Mouse (Mus musculus): ENCODE data around the gene Gm12887.

The Gm12887 gene

DNA sequence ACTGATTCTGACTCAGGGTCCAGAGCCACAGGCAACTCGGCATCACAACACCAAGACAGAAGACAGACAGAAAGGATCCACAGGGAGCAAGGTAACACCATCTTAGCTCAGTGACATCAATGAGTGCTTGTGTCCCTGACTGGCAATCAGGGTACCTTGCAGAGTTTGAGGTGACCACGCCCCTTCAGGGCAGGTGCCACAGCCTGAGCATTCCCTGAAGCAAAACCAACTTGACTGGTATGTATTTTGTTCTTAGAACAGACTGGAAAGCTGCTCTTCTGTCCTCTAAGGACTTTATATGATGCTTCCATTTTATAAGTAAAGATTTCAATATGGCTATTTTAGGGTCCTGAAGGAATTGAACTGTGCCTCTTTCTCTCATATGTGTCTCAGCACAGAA, at the start of gene Gm12887:
TSS of gene Gm12887 (minus strand) at position 101 of the 400 bp plus-strand sequence.
- DNase-seq, result no peak

DNA sequence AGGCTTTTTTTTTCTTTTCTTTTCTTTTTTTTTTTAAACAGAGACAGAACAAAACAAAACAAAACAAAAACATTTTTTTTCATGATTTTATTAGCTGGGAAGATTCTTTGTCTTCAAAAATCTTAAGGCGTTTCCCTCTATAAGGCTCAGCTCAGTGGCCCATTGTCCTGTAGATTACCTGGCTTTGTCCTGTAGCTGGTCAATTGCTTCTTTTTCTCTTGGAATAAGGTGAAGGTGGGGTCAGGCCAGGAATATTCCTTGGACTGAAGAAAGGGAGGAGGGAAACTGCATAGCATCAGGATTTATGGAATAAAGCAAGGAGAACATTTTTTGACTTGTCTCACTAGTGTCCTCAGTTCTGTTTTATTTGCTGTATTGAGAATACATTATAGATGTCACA, 35.1 kb upstream of the Gm12887 start:
- DNase-seq, result no peak

All from kidney, adult 11 months (tissue).